Mouse (Mus musculus) thymus, adult 2 months (tissue): ENCODE data around the gene Pcare.

ENCODE experiments used
- CTCF ChIP-seq: fragments of 200-500 bp; IDR thresholded peaks from 2 replicates; pipeline ENCODE4 v1.5.1; 2012; ENCODE audit warnings: mild to moderate bottlenecking, control low read depth, low read length, moderate library complexity, borderline replicate concordance; ENCODE audit not compliant: control insufficient read depth, poor library complexity, insufficient read depth; ENCODE audit errors: extremely low read depth
- POLR2A ChIP-seq: fragments of 200-500 bp; IDR thresholded peaks from 2 replicates; pipeline ENCODE4 v1.6.1; 2012; ENCODE audit warnings: mild to moderate bottlenecking, low read length, control low read depth, moderate library complexity; ENCODE audit not compliant: control insufficient read depth, poor library complexity, insufficient read depth; ENCODE audit errors: extremely low read depth

- TF ChIP-seq CTCF, result no peak
- no peak for TF ChIP-seq POLR2A
Measured at GRCm38 (mm10) chr17:71747561-71747960, 5.1 kb downstream of the Pcare start.
